ENCODE assay signal across 8 mouse cellular contexts in the genomic region with DNA sequence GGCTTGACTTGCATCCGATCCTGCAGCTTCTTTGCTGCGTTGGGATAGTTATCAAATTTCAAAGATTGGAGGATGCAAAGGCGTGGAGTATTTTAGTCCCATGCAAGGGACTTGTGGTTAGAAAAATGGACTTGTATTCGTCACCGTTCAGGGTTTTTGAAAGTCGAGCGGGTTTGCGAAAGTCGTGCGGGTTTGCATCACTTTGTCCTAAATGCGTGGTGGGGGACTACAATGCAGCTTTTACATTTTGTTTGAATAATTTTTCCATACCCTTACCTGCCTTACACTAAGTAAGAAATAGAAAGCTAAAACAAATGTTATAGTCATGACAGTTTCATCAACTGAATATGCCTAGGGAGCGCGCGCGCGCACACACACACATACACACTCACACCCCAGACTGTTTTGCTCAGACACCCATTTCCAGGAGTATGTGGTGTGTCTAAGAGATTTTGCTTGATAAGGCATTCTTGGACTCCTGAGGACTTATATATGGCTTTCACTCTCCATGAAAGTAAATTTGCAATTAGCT. TPM values are rescaled to one million over a fixed set of nuclear protein-coding genes. Genes with fewer than 3 reads are reported as not detected.
DNase-seq lines count a peak whose midpoint lies in the region; ATAC-seq and TF ChIP-seq lines count a peak whose summit lies in the region.

No protein-coding gene starts in this region.

- H3K4me1 ChIP-seq in heart, embryonic 15.5 days (replicated peaks): peaks cover 7% of the 10 kb centered on the region; the same call in 1 of the 2 replicates
- H3K4me1 ChIP-seq in CH12.LX (ENCODE audit: control insufficient read depth in 1 of 2, insufficient read depth in 2 of 2): peaks cover 0 to 15% of the 10 kb centered on the region in 2 experiments; a peak in 1 of 4 replicates
- peaks cover 4% of the 10 kb centered on the region; the same call in 1 of the 2 replicates for H3K4me1 ChIP-seq in heart, embryonic 16.5 days (ENCODE audit: control insufficient read depth, insufficient read depth, low read length)

- no peaks in the 10 kb centered on the region for H3K27me3 ChIP-seq in heart, embryonic 15.5 days
- H3K27me3 ChIP-seq in CH12.LX (replicated peaks): no peaks in the 10 kb centered on the region
- H3K27me3 ChIP-seq in heart, embryonic 16.5 days (ENCODE audit: control insufficient read depth, insufficient read depth, low read length): no peaks in the 10 kb centered on the region

- intact Hi-C loops in heart, postnatal 10 days (cut with DNase I): loop anchor here (5.0 kb wide), 1 partner anchor 35 kb away; the partner anchor contains the start of gene Gnpda2
- intact Hi-C loops in gastrocnemius, postnatal 14 days (cut with DNase I; ENCODE audit: low total_unique reads): no loop called here

- H3K9me3 ChIP-seq in heart, embryonic 15.5 days (replicated peaks): no peaks in the 10 kb centered on the region
- H3K9me3 ChIP-seq in CH12.LX (replicated peaks; ENCODE audit: low read length): no peaks in the 10 kb centered on the region
- H3K9me3 ChIP-seq in heart, embryonic 16.5 days (replicated peaks; ENCODE audit: control insufficient read depth, low read length): no peaks in the 10 kb centered on the region

- H3K9ac ChIP-seq in heart, embryonic 15.5 days: peak overlapping the region; percentile 96
- H3K9ac ChIP-seq in CH12.LX (ENCODE audit: insufficient read depth, low read depth): peak overlapping the region; percentile 88
- H3K9ac ChIP-seq in heart, embryonic 16.5 days (ENCODE audit: low read length): peak overlapping the region; percentile 90

- TF ChIP-seq RAD21 in CH12.LX (IDR thresholded peaks at IDR 0.05; ENCODE audit: low read depth, low read length): no peak

- H3K79me2 ChIP-seq in CH12.LX (replicated peaks; ENCODE audit: control insufficient read depth, extremely low read depth, insufficient read depth, poor library complexity, severe bottlenecking): peaks cover 11% of the 10 kb centered on the region; the same call in 1 of the 2 replicates

- peak overlapping the region; percentile 91 for H3K27ac ChIP-seq in heart, embryonic 15.5 days
- no peak overlapping the region for H3K27ac ChIP-seq in CH12.LX (ENCODE audit: insufficient read depth, low read depth)
- H3K27ac ChIP-seq in heart, embryonic 16.5 days (ENCODE audit: low read length): peak overlapping the region; percentile 80

- peak overlapping the region; percentile 97 for H3K4me3 ChIP-seq in heart, embryonic 15.5 days
- H3K4me3 ChIP-seq in CH12.LX (replicated peaks in 1 of 3; ENCODE audit: low read depth in 2 of 3, low read length in 2 of 3, poor library complexity in 1 of 3): peak overlapping the region; percentile 74 to 92 (median 80)
- H3K4me3 ChIP-seq in heart, embryonic 16.5 days (ENCODE audit: low read length): peak overlapping the region; percentile 76

- dilution Hi-C loops in CH12.LX (cut with MboI; ENCODE audit: extremely low pct_ligation_motif_present, extremely low pct_unique_long_range_greater_than_20kb, low sequenced_read_pairs): no loop called here

- in situ Hi-C loops in CH12.LX (cut with MboI; ENCODE audit: low pct_ligation_motif_present, low pct_unique_long_range_greater_than_20kb, low sequenced_read_pairs): no loop called here

- no peak for ATAC-seq in heart, embryonic 15.5 days (replicated peaks; ENCODE audit: insufficient number of reproducible peaks, insufficient read depth, low FRiP score, low read depth)
- no peak for ATAC-seq in heart, embryonic 16.5 days (replicated peaks; ENCODE audit: extremely low read depth, insufficient read depth, low FRiP score)

- peak overlapping the region; percentile 74 for H3K4me2 ChIP-seq in heart, embryonic 15.5 days
- H3K4me2 ChIP-seq in CH12.LX (ENCODE audit: insufficient read depth, low read depth, poor library complexity, severe bottlenecking): peak overlapping the region; percentile 78
- peak overlapping the region; percentile 78 for H3K4me2 ChIP-seq in heart, embryonic 16.5 days (ENCODE audit: low read depth, low read length)

- DNase-seq in heart, postnatal 10 days: no peak
- peak; percentile 56 for DNase-seq in CH12.LX (ENCODE audit: extremely low read depth)
- peak; percentile 52 for DNase-seq in c-Kit-positive CD71-positive TER-119-negative erythroid progenitor cells, embryonic 14.5 days (ENCODE audit: low read depth)
- peak; percentile 0 for DNase-seq in lung, postnatal 36 days
- peak; percentile 1 to 8 for DNase-seq in thymus, postnatal 36 days
- no peak for DNase-seq in gastrocnemius, postnatal 14 days

- no peak for TF ChIP-seq POLR2A in CH12.LX (IDR thresholded peaks at IDR 0.05; ENCODE audit: low read depth, low read length)

- no peak for TF ChIP-seq EP300 in CH12.LX (IDR thresholded peaks at IDR 0.05; ENCODE audit: low read length)

- H3K36me3 ChIP-seq in heart, embryonic 15.5 days: peaks cover 23% of the 10 kb centered on the region
- H3K36me3 ChIP-seq in CH12.LX (replicated peaks in 1 of 2; ENCODE audit: control insufficient read depth in 1 of 2, insufficient read depth in 1 of 2, low read length in 1 of 2): peaks cover 12 to 31% of the 10 kb centered on the region in 2 experiments
- H3K36me3 ChIP-seq in heart, embryonic 16.5 days (ENCODE audit: control insufficient read depth, insufficient read depth): peaks cover 16% of the 10 kb centered on the region

- 8% methylated on average over 16 of the region's 16 CpGs for WGBS in heart, embryonic 15.5 days
- 11% methylated on average over 16 of the region's 16 CpGs for WGBS in heart, embryonic 16.5 days

- no peak for TF ChIP-seq CTCF in CH12.LX (conservative IDR thresholded peaks at IDR 0.05 in 1 of 2, IDR thresholded peaks at IDR 0.05 in 1 of 2; ENCODE audit: low read depth in 2 of 2, low read length in 2 of 2)

TF ChIP-seq in CH12.LX, 34 proteins besides CTCF, POLR2A, EP300 and RAD21:
- TF ChIP-seq NRF1 (IDR thresholded peaks at IDR 0.05; ENCODE audit: low read depth, low read length): 0 out of 2 replicates have a peak, but pooled peaks have one; percentile 22
- no peak for TF ChIP-seq CHD1 (IDR thresholded peaks at IDR 0.05; ENCODE audit: low read depth, low read length)
- 0 out of 2 replicates have a peak, but pooled peaks have one; percentile 9 for TF ChIP-seq SIN3A (IDR thresholded peaks at IDR 0.05; ENCODE audit: low read length)

RNA-seq across cellular contexts. Expression of gene Guf1, which starts 0.7 kb away (rescaled TPM):
- polyA plus RNA-seq in heart, embryonic 15.5 days (2015; fragmentation: Nextera tagmentation; extraction: Ambion mirVana): 31.5 and 34.0 TPM in 2 replicates
- total RNA-seq in heart, postnatal 10 days (2021): 10 to 100 TPM; 30.3 to 30.6 TPM
- total RNA-seq in CH12.LX (2012; rRNA removed): 15.8 and 17.1 TPM in 2 replicates
- 36.8 and 42.4 TPM in 2 replicates for total RNA-seq in CH12.LX (2014; rRNA removed)
- 23.1 and 25.6 TPM in 2 replicates for polyA plus RNA-seq in CH12.LX (2012; ENCODE audit: insufficient read length, low read depth)
- polyA plus RNA-seq in heart, embryonic 16.5 days (2015; fragmentation: Nextera tagmentation; extraction: Ambion mirVana): 33.9 and 34.8 TPM in 2 replicates
- 10 to 100 TPM; 14.8 to 17.9 TPM for total RNA-seq in gastrocnemius, postnatal 14 days (2021)

RNA-seq across cellular contexts. Expression of gene Yipf7, which starts 15.0 kb away (rescaled TPM):
- polyA plus RNA-seq in heart, embryonic 15.5 days (2015; fragmentation: Nextera tagmentation; extraction: Ambion mirVana): 14.0 and 16.4 TPM in 2 replicates
- total RNA-seq in heart, postnatal 10 days (2021): 100 to 1,000 TPM; 135 to 137 TPM
- total RNA-seq in CH12.LX (2012; rRNA removed) (not detected in 2 replicates), CH12.LX (2014; rRNA removed) (0.26 TPM in 1 of 2 replicates, not detected in the other)
- 0.44 TPM in 1 of 2 replicates, not detected in the other for polyA plus RNA-seq in CH12.LX (2012; ENCODE audit: insufficient read length, low read depth)
- 18.9 and 22.4 TPM in 2 replicates for polyA plus RNA-seq in heart, embryonic 16.5 days (2015; fragmentation: Nextera tagmentation; extraction: Ambion mirVana)
- total RNA-seq in gastrocnemius, postnatal 14 days (2021): 10 to 100 TPM; 96.6 to 98.7 TPM

RNA-seq across cellular contexts. Expression of gene Gnpda2, which starts 34.7 kb away (rescaled TPM):
- 32.7 and 34.6 TPM in 2 replicates for polyA plus RNA-seq in heart, embryonic 15.5 days (2015; fragmentation: Nextera tagmentation; extraction: Ambion mirVana)
- total RNA-seq in heart, postnatal 10 days (2021): 10 to 100 TPM; 14.6 to 19.1 TPM
- total RNA-seq in CH12.LX (2012; rRNA removed) (6.6 and 7.4 TPM in 2 replicates), CH12.LX (2014; rRNA removed) (16.8 and 17.6 TPM in 2 replicates)
- polyA plus RNA-seq in CH12.LX (2012; ENCODE audit: insufficient read length, low read depth): 6.3 and 6.7 TPM in 2 replicates
- 34.8 and 36.2 TPM in 2 replicates for polyA plus RNA-seq in heart, embryonic 16.5 days (2015; fragmentation: Nextera tagmentation; extraction: Ambion mirVana)
- total RNA-seq in gastrocnemius, postnatal 14 days (2021): 1 to 10 TPM; 6.8 to 6.9 TPM

Comparison
In these comparisons a context has a peak if more than half of its experiments do, and no peak if none do; other contexts are left out.
1. DNase-seq: peak in CH12.LX (single experiment), c-Kit-positive CD71-positive TER-119-negative erythroid progenitor cells, embryonic 14.5 days (single experiment), lung, postnatal 36 days (single experiment) and thymus, postnatal 36 days (2 of 2); none in heart, postnatal 10 days (0 of 2) and gastrocnemius, postnatal 14 days (single experiment).
2. RNA of gene Yipf7, which starts 15.0 kb away (total RNA-seq): 135 to 137 TPM in heart, postnatal 10 days and 96.6 to 98.7 TPM in gastrocnemius, postnatal 14 days; 0.26 TPM in CH12.LX; every median in the first group is over 10 times any median in the second.
3. Peak in every context shown above with its lines, with median percentiles within 50 percentile points of each other: H3K4me2 ChIP-seq, H3K4me3 ChIP-seq and H3K9ac ChIP-seq.